Mouse (Mus musculus) embryonic facial prominence, embryonic 10.5 days (tissue): ENCODE data around the gene Agk. TPM values are rescaled to one million over a fixed set of nuclear protein-coding genes. Genes with fewer than 3 reads are reported as not detected.
A peak's percentile ranks its signal among the peaks of the same experiment; 100 is the strongest.

ENCODE experiments used
- DNase-seq: peaks from one replicate; pipeline ENCODE4 v3.0.0-alpha.2; 2017; ENCODE audit warnings: low spot score
- H3K27ac ChIP-seq: fragments of 300-500 bp; sonication (generic); replicated peaks from 2 replicates; pipeline ENCODE4 v1.5.1; 2016; ENCODE audit warnings: mild to moderate bottlenecking
- H3K27me3 ChIP-seq: fragments of 300-500 bp; sonication (generic); replicated peaks from 2 replicates; pipeline ENCODE4 v1.6.1; 2016; ENCODE audit warnings: low read depth, mild to moderate bottlenecking; ENCODE audit not compliant: poor library complexity, severe bottlenecking
- H3K36me3 ChIP-seq: fragments of 300-500 bp; sonication (generic); replicated peaks from 2 replicates; pipeline ENCODE4 v1.6.1; 2016; ENCODE audit warnings: mild to moderate bottlenecking, moderate library complexity
- H3K4me1 ChIP-seq: fragments of 300-500 bp; sonication (generic); 2 replicates; pipeline ENCODE4 v1.6.1; 2016
- H3K4me3 ChIP-seq: fragments of 300-500 bp; sonication (generic); 2 replicates; pipeline ENCODE4 v1.5.1; 2016; ENCODE audit warnings: mild to moderate bottlenecking, moderate library complexity
- H3K9me3 ChIP-seq: fragments of 300-500 bp; sonication (generic); 2 replicates; pipeline ENCODE4 v1.6.1; 2016; ENCODE audit warnings: mild to moderate bottlenecking
- WGBS: fragments of 180-500 bp; shearing (Covaris S2); methylation state at CpG from one replicate; pipeline ENCODE4 v1.1.7; 2016; 5-methylcytosine and 5-hydroxymethylcytosine counted together
- polyA plus RNA-seq: library from polyadenylated mRNA; unstranded; fragments of >200 nt; fragmentation: Nextera tagmentation; extraction: Ambion mirVana; gene quantifications from 2 replicates; pipeline ENCODE4 v1.2.1, GENCODE M21; 2016

The Agk gene
- polyA plus RNA-seq, 1 experiment from 2014 or later = 50.6 TPM

DNA sequence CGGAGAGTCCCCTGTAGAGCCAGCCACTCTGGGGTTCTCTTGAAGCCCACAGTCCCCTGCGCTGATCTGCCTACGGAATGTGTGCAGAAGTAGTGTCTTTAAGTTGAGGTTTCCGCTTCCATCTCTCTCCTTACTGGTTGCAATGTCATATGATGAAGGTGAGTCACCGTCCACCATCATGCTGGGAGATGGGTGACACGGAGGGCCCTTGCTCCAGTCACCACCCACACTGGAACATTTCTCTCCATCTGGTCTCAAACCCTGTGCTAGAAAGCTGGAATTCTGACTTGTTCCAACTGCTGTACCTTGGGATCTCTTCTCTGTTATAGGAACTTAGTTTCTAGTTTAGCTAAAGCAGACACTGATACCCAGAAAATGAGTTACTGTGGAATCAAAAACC lies 96.1 kb downstream of the Agk start:
- Histone ChIP-seq H3K27me3 (no peaks in the 10 kb centered on the region), H3K36me3 (peaks cover 23% of the 10 kb centered on the region), H3K4me3 (no peak overlapping the region), H3K9me3 (no peaks in the 10 kb centered on the region), H3K27ac (no peak overlapping the region), H3K4me1 (no peaks in the 10 kb centered on the region)
- 94% methylated on average over 6 of the region's 6 CpGs for WGBS
- no peak for DNase-seq

- WGBS = 88% methylated on average over 1 of the region's 1 CpGs
- H3K4me3 ChIP-seq = no peak overlapping the region
- H3K36me3 ChIP-seq = peaks cover 16% of the 10 kb centered on the region
- no peaks in the 10 kb centered on the region for H3K9me3 ChIP-seq
- H3K4me1 ChIP-seq = no peaks in the 10 kb centered on the region
- no peak overlapping the region for H3K27ac ChIP-seq
- H3K27me3 ChIP-seq = no peaks in the 10 kb centered on the region
- no peak for DNase-seq
Observed at GRCm38 (mm10) chr6:40423013-40423412, 98.0 kb downstream of the Agk start.

DNA sequence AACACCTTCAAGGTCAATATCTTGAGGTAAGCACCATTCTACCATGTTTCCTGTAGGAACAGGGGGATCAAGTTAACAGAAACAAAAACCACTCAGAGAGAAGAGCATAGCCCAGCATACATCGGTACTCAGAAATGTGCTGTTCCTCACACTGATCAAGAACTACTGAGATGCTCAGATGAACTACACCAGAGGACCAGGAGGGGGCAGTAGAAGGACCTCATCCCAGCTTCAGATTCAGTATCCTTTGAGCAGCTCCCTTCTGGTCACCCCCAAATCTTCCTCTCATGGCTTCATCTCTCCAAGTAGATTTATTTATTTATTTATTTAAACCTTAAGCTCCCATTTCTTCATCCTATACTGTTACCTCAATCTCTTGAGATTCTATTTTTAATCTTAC lies 98.8 kb downstream of the Agk start:
- Histone ChIP-seq H3K4me3 (no peak overlapping the region), H3K27me3 (no peaks in the 10 kb centered on the region), H3K9me3 (no peaks in the 10 kb centered on the region), H3K27ac (no peak overlapping the region), H3K36me3 (peaks cover 13% of the 10 kb centered on the region), H3K4me1 (no peaks in the 10 kb centered on the region)
- 69% methylated on average over 1 of the region's 1 CpGs for WGBS
- DNase-seq = peak; percentile 41

DNA sequence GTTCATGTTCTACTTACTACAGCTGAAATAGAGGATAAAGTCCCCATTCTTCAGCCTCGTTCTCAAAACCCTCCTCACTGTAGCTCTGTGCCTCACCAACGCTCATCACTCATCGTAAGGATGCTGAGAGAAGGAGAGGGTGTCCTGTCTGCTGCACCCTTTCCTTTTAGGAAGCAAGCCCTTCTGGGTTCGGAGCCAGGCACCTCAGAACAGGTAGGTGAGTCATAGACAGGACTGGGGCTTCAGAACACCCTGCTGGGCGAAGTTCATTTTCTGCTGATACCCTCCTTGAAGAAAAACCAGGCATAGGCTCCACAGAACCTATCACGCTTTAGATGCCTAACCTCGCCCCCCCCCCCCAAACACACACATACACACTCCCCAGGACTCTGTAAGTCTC lies 102.5 kb downstream of the Agk start:
- no peak overlapping the region for H3K27ac ChIP-seq
- 87% methylated on average over 7 of the region's 7 CpGs for WGBS
- peaks cover 3% of the 10 kb centered on the region; the same call in 1 of the 2 replicates for H3K36me3 ChIP-seq
- no peak for DNase-seq
- no peak overlapping the region for H3K4me3 ChIP-seq
- no peaks in the 10 kb centered on the region for H3K27me3 ChIP-seq
- H3K9me3 ChIP-seq = no peaks in the 10 kb centered on the region
- no peaks in the 10 kb centered on the region for H3K4me1 ChIP-seq

DNA sequence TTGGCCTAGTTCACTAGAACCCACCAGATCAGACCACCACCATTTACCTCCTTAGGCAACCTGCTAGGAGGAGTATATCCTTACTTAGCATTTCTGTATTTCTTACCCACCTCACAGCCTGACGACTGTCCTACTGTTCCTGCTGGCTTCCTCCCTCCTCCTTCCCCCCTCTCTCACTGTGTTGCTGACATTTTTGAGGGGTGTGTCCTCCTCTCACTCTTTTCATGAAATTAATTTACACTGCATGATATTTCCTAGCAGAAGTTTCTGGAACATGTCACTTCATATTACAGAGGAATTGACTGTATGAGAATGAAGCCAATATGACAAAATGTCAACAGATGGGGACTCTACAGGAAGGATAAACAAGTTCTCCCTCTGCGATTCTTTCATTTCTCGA lies 103.7 kb downstream of the Agk start:
- Histone ChIP-seq H3K9me3 (no peaks in the 10 kb centered on the region), H3K4me3 (no peak overlapping the region), H3K27me3 (no peaks in the 10 kb centered on the region), H3K36me3 (no peaks in the 10 kb centered on the region), H3K27ac (no peak overlapping the region), H3K4me1 (no peaks in the 10 kb centered on the region)
- WGBS = 75% methylated on average over 3 of the region's 3 CpGs
- DNase-seq = no peak

- Histone ChIP-seq H3K4me3 (no peak overlapping the region), H3K27ac (no peak overlapping the region), H3K27me3 (no peaks in the 10 kb centered on the region), H3K36me3 (no peaks in the 10 kb centered on the region), H3K9me3 (no peaks in the 10 kb centered on the region), H3K4me1 (peaks cover 5% of the 10 kb centered on the region)
- WGBS = 87% methylated on average over 4 of the region's 4 CpGs
- DNase-seq = no peak
Observed at GRCm38 (mm10) chr6:40429521-40429931, 104.6 kb downstream of the Agk start.

GRCm38 (mm10) chr6:40430251-40430650 lies 105.3 kb downstream of the Agk start:
- Histone ChIP-seq H3K27me3 (no peaks in the 10 kb centered on the region), H3K36me3 (no peaks in the 10 kb centered on the region), H3K9me3 (no peaks in the 10 kb centered on the region), H3K4me1 (peaks cover 11% of the 10 kb centered on the region), H3K27ac (no peak overlapping the region), H3K4me3 (no peak overlapping the region)
- WGBS = 88% methylated on average over 3 of the region's 3 CpGs
- no peak for DNase-seq

DNA sequence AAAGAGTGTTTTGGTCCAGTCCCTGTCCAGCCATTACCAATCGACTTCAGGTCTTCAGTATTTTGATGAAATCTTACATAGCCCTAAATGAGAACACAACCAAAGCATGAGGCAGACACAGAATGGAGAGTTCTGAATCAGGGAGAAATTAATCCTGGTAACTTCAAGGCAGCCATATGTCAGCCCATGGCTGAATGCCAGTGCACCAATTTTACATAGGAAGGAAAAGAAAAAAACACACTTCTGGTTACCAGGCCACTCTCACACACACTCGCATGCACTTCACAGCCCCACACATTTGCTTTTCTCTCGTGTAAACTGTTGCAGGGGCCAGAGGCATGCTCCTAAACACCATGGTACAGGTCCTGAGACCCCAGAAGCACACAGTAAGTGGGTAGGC lies 105.9 kb downstream of the Agk start:
- no peaks in the 10 kb centered on the region for H3K36me3 ChIP-seq
- H3K27ac ChIP-seq = no peak overlapping the region
- H3K4me1 ChIP-seq = peaks cover 12% of the 10 kb centered on the region
- DNase-seq = no peak
- no peak overlapping the region for H3K4me3 ChIP-seq
- H3K27me3 ChIP-seq = no peaks in the 10 kb centered on the region
- WGBS = 87% methylated on average over 3 of the region's 3 CpGs
- H3K9me3 ChIP-seq = no peaks in the 10 kb centered on the region

DNA sequence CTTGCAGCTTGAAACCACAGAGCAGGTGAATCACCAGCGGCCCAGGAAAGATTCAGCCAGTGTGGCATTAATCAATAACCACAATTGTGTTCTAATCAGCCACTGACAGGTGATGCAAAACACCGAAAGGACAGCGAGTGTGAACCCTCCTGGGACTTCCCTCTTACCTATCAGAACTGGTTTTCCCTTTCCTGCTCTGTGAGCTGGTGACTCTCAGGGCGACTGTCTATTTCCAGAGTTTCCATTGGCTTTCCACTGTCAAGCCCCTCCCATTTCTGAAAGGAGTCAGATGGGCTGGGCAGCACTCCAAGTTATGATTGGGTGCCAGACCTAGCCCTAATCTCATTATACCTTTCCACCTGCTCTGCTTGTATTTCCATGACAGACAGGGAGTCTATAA lies 106.4 kb downstream of the Agk start:
- Histone ChIP-seq H3K27me3 (no peaks in the 10 kb centered on the region), H3K9me3 (no peaks in the 10 kb centered on the region), H3K36me3 (no peaks in the 10 kb centered on the region), H3K4me3 (no peak overlapping the region), H3K27ac (no peak overlapping the region), H3K4me1 (peaks cover 17% of the 10 kb centered on the region)
- 64% methylated on average over 4 of the region's 4 CpGs for WGBS
- DNase-seq = no peak

DNA sequence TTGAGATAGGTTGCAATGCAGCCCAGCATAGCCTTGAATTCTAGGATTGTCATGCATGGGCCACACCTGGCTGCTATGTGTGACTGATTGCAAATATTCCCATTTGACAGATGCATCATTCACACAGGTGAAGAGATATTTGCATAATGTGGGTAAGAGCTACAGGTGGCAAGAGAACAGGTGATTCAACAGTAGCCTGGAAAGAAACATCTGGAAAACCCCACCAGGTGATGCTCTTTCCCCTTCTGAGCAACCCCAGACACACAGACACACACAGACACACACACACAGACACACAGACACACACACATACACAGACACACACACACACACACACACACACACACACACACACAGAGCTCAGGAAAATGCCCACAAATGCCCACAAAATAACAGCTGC lies 106.8 kb downstream of the Agk start:
- no peak for DNase-seq
- no peak overlapping the region for H3K4me3 ChIP-seq
- H3K36me3 ChIP-seq = no peaks in the 10 kb centered on the region

DNA sequence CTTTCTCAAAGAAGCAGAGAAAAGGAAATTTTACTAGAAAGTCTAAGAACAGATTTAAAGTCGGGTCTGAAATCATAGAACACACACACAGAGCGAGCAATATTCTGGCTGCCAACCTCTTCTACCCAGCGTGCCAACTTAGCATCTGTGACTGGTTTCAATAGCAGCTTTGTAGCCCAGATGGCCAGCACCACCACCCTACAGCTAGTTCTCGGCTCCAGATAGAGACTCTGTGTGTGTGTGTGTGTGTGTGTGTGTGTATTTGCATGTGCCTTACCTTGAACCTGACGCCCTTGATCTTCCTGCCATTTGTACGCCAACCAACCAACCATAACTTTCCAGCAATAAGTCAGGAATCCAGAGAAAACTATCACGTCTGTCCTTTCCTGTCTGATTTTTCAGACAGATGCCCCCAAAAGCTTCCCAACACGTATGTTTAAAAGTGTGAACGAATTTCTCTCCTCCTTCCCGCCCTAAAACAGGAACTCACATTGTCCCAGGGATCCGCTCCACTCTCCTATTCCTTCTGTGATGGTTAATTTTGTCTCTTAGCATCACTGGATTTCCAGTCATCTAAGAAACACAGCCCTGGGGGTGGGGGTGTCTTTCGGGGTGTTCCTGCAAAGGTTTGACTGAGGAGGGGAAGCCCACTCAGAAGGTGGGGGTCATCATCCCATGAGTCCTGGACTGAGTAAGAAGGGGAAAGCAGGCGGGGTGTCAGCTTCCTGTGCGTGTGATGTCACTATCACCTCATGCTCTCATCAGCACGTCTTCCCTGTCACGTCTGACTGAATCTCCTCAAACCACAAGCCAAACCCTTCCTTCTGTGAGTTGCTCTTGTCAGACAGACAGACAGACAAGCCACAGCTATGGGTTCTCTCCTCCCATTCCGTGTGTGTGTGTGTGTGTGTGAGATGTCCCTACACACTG lies 107.6 kb downstream of the Agk start:
- no peak for DNase-seq
- H3K4me1 ChIP-seq = peaks cover 18% of the 10 kb centered on the region
- H3K27me3 ChIP-seq = peaks cover 11% of the 10 kb centered on the region
- no peak overlapping the region for H3K4me3 ChIP-seq
- no peaks in the 10 kb centered on the region for H3K36me3 ChIP-seq
- H3K27ac ChIP-seq = no peak overlapping the region
- H3K9me3 ChIP-seq = no peaks in the 10 kb centered on the region
- WGBS = 88% methylated on average over 17 of the region's 17 CpGs

More for the DNA sequence above, 106.8 kb downstream of the Agk start:
- H3K9me3 ChIP-seq = no peaks in the 10 kb centered on the region
- H3K4me1 ChIP-seq = peaks cover 18% of the 10 kb centered on the region
- peaks cover 3% of the 10 kb centered on the region for H3K27me3 ChIP-seq
- no peak overlapping the region for H3K27ac ChIP-seq

DNA sequence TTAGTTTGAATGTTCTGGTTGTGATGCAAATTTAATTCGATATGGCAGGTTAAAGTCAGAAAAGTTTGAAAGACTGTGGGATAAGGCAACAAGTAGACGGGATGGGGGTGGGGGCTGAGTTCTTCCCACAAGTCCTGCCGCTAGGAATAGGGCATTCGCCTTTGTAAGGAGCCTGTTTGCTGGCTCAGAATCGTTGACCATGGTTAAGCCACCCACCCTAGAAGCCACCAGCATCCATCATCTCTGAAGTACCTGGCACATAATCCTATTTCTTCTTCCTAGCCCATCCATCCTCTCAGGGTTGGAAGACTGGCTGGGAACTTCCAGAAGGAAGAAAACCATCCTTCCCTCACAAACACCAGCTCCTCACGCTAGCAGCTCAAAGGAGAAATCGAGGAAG lies 109.7 kb downstream of the Agk start:
- Histone ChIP-seq H3K36me3 (no peaks in the 10 kb centered on the region), H3K27ac (peak overlapping the region; percentile 94), H3K4me1 (peaks cover 18% of the 10 kb centered on the region), H3K27me3 (peaks cover 26% of the 10 kb centered on the region), H3K9me3 (no peaks in the 10 kb centered on the region), H3K4me3 (peak overlapping the region; percentile 83)
- no peak for DNase-seq
- WGBS = 13% methylated on average over 7 of the region's 7 CpGs
